Mouse (Mus musculus): Measurements from ENCODE around the gene Mss51. TPM values are rescaled to one million over a fixed set of nuclear protein-coding genes. Genes with fewer than 3 reads are reported as not detected.

Mss51 gene
- 10 to 100 TPM; 20.2 to 36.2 TPM for total RNA-seq (2021)
- long read RNA-seq, experiment 1, transcript Mss51-201 (7 exons, 1,826 nt): major isoform, 51 of 63 reads
- long read RNA-seq, experiment 1, partial matches to known transcripts: 4 of 63 reads
- long read RNA-seq, experiment 1, other reads (novel, unspliced or antisense): 8 of 63 reads
- long read RNA-seq, experiment 2, transcript Mss51-201 (7 exons, 1,826 nt): major isoform, 21 of 28 reads
- long read RNA-seq, experiment 2, partial matches to known transcripts: 5 of 28 reads
- long read RNA-seq, experiment 2, other reads (novel, unspliced or antisense): 2 of 28 reads

GRCm38 (mm10) chr14:20496603-20497002 lies at the start of gene Mss51:
Mss51 (minus strand) TSS chr14:20496901.
- DNase-seq: no peak
- intact Hi-C loops (cut with DNase I): no loop called here

GRCm38 (mm10) chr14:20546415-20546814 lies 49.7 kb upstream of the Mss51 start, which contains the start of gene Ppp3cb:
Ppp3cb (minus strand) TSS chr14:20546573.
- DNase-seq: peak in 1 of 2 experiments; percentile 73
- intact Hi-C loops (cut with DNase I): no loop called here

- intact Hi-C loops (cut with DNase I): no loop called here
- DNase-seq: peak; percentile 87 to 93
These were observed 49.0 kb upstream of the Mss51 start for GRCm38 (mm10) chr14:20545529-20546331.

GRCm38 (mm10) chr14:20544467-20545411 lies 48.0 kb upstream of the Mss51 start:
- DNase-seq: no peak
- intact Hi-C loops (cut with DNase I): no loop called here

GRCm38 (mm10) chr14:20529643-20530042 lies 32.9 kb upstream of the Mss51 start:
- intact Hi-C loops (cut with DNase I): no loop called here
- no peak for DNase-seq

GRCm38 (mm10) chr14:20520179-20520578 lies 23.5 kb upstream of the Mss51 start:
- intact Hi-C loops (cut with DNase I): no loop called here

GRCm38 (mm10) chr14:20508424-20508823 lies 11.7 kb upstream of the Mss51 start:
- intact Hi-C loops (cut with DNase I): no loop called here
- no peak for DNase-seq

More at GRCm38 (mm10) chr14:20520179-20520578, 23.5 kb upstream of the Mss51 start:
- DNase-seq: no peak

- DNase-seq: no peak
- intact Hi-C loops (cut with DNase I): no loop called here
These were observed 6.3 kb upstream of the Mss51 start for GRCm38 (mm10) chr14:20502966-20503365.

- DNase-seq: no peak
- intact Hi-C loops (cut with DNase I): no loop called here
These were observed 3.3 kb upstream of the Mss51 start for GRCm38 (mm10) chr14:20499982-20500381.

GRCm38 (mm10) chr14:20486031-20486430 lies 10.7 kb downstream of the Mss51 start:
- DNase-seq: no peak
- intact Hi-C loops (cut with DNase I): no loop called here

GRCm38 (mm10) chr14:20482051-20482751 lies 14.5 kb downstream of the Mss51 start:
- DNase-seq: no peak
- intact Hi-C loops (cut with DNase I): loop anchor here (5.0 kb wide), 1 partner anchor 70 kb away; no protein-coding TSS in a partner anchor

GRCm38 (mm10) chr14:20481211-20481610 lies 15.5 kb downstream of the Mss51 start:
- no peak for DNase-seq
- intact Hi-C loops (cut with DNase I): loop anchor here (5.0 kb wide), 1 partner anchor 69 kb away; no protein-coding TSS in a partner anchor

- no peak for DNase-seq
- intact Hi-C loops (cut with DNase I): loop anchor here (5.0 kb wide), 1 partner anchor 68 kb away; no protein-coding TSS in a partner anchor
These were observed 16.5 kb downstream of the Mss51 start for GRCm38 (mm10) chr14:20480195-20480579.

GRCm38 (mm10) chr14:20479291-20480194 lies 17.2 kb downstream of the Mss51 start, which contains the start of gene Anxa7:
Anxa7 (minus strand) TSS chr14:20480133.
- peak; percentile 60 to 68 for DNase-seq
- intact Hi-C loops (cut with DNase I): loop anchor here (5.0 kb wide), 1 partner anchor 67 kb away; no protein-coding TSS in a partner anchor

GRCm38 (mm10) chr14:20478801-20479200 lies 17.9 kb downstream of the Mss51 start:
- intact Hi-C loops (cut with DNase I): no loop called here
- DNase-seq: peak; percentile 15 to 32

GRCm38 (mm10) chr14:20478385-20478784 lies 18.3 kb downstream of the Mss51 start:
- intact Hi-C loops (cut with DNase I): no loop called here
- no peak for DNase-seq

GRCm38 (mm10) chr14:20477261-20478025 lies 19.3 kb downstream of the Mss51 start:
- no peak for DNase-seq
- intact Hi-C loops (cut with DNase I): no loop called here

GRCm38 (mm10) chr14:20460216-20460615 lies 36.5 kb downstream of the Mss51 start:
- intact Hi-C loops (cut with DNase I): no loop called here
- no peak for DNase-seq
